Mouse (Mus musculus) kidney, postnatal 25 days (tissue): ENCODE measurements around the gene Tekt1.

Source experiments
- DNase-seq, 2 experiments: peaks; one replicate each; pipeline ENCODE4 v3.0.0; 2021; ENCODE audit warnings: mixed read lengths in 2 of 2

The Tekt1 gene

GRCm38 (mm10) chr11:72362347-72362741 lies at the start of gene Tekt1:
Gene Tekt1 (minus strand): TSS chr11:72362442.
- DNase-seq: no peak

DNA sequence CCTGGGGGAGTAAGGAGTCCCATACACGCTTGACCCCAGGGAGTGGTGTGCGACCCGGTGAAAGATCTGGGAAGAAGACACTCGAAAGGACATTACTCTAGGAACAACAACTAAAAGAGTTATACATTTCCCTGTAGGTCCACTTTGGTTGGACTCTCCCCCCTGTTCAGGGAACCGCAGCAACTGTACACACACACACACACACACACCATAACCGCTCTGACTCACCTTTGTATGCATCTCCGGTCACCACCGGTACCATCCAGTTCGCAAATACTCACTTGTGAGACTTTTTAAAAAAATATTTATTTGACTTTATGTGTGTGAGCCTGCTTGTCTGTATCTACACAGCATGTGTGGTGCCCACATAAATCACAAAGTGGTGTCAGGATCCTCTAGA lies 49.7 kb upstream of the Tekt1 start:
- no peak for DNase-seq

DNA sequence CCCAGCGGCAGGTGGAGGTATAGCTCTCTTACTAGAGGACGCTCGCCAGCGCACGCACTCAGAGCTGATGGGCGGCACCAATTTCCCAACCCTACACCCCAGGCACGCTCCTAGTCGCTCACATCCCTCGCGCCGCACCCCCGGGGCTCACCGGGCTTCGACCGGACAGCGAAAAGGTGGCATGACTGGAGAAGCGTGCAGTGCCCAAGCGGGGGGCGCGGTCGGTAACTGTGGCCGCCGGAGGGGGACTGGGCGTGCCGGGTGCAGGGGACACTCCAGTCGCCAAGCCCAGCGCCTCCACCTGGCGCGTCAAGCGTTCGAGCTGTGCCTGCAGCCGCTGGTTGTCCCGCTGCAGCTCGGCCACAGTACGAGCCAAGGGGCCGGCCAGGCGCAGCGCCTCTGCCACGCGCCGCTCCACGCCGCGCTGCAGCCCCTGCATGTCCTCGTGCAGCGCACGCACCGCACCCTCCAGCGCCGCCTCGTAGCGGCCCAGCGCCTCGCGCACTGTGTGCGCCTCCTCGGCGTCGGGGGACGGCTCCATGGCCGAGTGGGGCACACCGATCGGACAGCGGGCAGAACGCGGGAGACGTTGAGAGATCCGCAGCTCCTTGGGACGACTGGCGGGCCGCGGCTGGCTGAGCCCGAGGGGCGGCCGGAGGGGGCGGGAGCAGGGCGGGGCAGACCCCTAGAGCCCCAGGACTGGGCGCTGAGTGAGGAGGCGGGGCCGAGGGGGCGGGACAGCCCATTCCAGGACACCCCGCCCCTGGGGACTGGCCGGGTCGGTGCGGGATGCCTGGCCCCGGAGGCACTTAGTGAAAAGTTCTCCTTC lies 49.1 kb upstream of the Tekt1 start, which contains the start of gene Smtnl2:
Gene Smtnl2, minus strand, starts transcription at position 621 of the 829 bp plus-strand sequence.
- DNase-seq: peak; percentile 94 to 97

DNA sequence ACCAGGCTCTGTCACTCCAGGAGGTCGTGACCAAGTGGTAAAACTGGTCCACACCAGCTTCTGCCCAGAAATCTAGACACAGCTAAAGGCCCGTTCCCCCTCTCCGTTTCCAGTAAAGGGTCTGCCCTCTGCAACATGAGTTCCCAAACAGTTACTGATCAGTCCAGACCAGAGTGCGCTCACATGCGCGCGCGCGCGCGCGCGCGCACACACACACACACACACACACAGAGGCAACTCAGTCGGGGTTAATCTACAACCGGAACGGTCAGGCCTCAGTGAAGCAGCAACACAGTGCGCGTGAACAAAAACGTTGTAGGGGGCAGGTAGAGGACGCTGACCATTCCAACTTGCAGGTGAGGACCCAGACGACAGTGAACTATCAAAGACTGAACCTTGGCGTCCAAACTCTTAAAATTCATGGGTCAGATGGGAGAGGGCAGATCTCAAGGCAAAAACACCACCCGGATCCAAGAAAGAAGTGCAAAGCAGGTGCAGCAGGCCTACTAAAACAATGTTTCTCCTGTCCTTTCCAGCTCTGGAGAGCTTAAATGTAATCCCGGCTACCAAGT lies 48.4 kb upstream of the Tekt1 start:
- DNase-seq: peak; percentile 86 to 94

DNA sequence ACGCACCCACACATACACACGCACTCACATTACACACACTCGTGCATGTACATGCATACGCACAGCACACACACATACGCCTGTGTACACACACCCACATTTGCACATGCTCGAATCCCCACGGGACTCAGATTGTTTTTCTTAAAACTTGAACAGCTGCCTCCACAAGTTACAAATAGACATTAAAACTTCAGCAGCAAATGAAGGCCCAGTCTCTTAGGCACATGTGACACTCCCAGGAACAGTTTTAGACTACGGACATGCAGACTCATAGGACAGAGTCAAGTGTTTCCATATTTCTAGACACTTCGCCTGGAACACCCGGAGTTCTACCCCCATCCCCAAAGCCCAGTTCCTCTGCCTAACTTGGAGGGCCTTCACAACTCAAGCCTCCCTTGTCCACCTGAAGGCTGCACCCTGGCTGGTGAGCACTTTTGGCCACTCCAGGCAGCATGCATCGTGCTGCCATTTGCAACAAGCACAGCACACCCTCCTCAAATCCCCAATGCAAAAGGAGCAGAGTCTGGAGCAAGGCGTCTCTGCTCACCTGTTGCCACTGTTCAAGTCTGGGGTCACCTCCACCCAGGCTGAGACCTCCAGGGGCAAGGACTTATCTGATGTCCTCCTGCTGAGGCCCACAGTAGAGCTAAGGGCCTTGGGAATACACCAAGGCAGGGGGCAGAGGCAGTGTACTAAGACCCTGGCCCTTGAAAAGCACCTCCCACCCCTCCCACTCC lies 47.6 kb upstream of the Tekt1 start:
- DNase-seq: no peak

DNA sequence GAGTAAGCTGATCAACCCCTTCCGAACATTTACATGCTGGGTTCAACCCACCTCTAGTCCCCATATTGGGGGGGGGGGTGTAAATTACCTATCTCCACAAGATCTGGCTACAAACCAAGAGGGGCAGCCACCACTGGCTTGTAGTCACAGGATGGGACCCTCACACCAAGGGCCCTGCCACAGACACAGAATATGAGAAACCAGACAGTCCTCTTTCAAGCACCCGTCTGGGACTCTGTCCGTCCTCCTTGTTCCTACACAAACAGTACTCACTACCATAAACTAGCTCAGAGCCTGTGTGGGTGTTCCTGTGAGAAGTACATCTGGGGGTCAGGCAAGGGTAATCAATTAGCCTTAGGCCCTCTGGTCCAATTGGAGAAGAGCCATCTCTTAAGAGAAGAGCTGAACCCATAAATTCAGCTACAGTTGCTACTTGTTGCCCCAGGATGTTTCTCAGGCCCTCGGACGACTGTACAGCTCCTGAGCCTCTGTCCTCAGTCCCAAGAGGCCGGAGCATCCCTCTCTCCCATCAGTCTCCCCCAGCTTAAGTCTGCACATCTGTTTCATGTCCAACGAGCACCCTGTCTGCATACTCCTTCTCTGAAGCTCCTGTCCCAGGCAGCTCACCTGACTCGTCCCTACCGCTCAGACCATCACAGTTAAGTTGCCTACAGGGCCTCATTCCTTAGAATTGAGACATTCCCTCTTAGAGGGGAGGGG lies 46.4 kb upstream of the Tekt1 start:
- DNase-seq: no peak

- no peak for DNase-seq
Measured at GRCm38 (mm10) chr11:72407574-72407973, 45.3 kb upstream of the Tekt1 start.

GRCm38 (mm10) chr11:72407081-72407480 lies 44.8 kb upstream of the Tekt1 start:
- no peak for DNase-seq

- no peak for DNase-seq
Measured at GRCm38 (mm10) chr11:72406079-72406675, 43.9 kb upstream of the Tekt1 start.

GRCm38 (mm10) chr11:72405532-72405931 lies 43.3 kb upstream of the Tekt1 start:
- DNase-seq: no peak

DNA sequence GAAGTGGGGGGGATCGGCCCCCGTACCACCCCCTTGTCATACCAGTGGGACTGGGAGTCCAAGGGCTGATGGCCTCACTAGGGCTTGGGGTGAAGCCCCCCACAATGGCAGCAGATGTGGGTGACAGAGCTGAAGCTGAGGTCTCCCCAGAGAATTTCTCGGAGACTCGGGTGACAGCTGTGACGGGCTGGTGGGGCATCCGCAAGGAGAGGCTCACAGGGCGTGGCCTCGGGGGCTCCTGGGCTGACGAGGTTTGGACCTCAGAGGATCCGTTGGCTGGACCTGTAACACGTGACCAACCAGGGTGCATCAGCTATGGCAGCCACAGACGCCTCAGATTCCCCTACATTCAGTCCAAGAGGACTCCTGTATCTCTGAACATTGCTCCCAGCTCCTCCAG lies 40.7 kb upstream of the Tekt1 start:
- no peak for DNase-seq

GRCm38 (mm10) chr11:72402017-72402416 lies 39.8 kb upstream of the Tekt1 start:
- peak; percentile 64 to 87 for DNase-seq

DNA sequence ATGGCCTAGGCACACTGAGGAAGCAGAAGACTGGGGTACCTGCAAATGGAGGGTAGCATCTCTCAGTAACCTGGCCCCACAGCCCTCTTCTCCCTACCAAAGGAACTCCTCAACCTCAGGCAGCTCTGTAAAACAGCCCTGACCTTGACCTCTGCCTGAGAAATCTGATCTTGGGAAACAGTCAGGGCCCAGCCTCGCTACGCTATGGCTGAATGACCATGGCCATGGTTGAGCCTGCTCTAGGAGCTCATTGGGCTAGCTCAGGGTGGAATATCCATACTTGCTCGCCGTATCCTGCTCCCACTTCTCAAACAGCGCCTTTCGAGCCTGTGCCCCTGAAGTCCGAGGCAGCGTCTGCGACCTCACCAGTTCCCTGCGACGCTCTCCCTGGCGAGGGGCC lies 38.8 kb upstream of the Tekt1 start:
- peak; percentile 47 to 72 for DNase-seq

DNA sequence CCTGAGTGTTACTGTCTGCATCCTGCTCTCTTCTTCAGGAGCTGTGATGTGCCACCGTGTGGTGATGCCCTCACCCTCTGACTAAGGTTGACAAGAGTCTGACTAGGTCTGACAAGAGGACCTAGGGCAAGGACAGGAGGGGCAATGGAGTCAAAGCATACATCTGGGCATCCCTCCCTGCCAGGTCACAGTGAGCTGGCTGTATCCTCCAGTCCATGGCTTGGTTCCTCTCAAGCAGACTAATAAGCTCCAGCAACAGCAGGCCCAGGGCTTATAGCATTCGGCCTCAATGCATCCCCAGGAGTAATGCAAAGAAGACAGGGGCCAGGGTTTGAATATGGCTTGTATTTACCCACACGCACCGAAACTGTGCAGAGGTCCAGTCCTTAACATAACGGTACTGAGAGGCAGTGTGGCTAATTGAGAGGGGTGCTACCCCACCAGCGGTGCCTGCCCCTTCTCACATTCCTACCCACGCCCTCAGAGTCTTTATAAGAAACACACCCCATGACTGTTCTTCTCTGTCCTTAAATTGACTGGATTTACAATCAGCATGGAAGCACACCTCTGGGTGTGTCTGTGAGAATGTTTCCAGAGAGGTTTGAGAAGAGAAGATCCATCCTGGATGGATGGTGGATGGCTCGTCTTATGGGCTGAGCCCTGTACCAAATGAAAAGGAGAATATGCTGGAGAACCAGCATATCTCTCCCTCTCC lies 35.7 kb upstream of the Tekt1 start:
- DNase-seq: no peak

- DNase-seq: peak; percentile 71 to 72
Measured at GRCm38 (mm10) chr11:72397072-72397471, 34.8 kb upstream of the Tekt1 start.

DNA sequence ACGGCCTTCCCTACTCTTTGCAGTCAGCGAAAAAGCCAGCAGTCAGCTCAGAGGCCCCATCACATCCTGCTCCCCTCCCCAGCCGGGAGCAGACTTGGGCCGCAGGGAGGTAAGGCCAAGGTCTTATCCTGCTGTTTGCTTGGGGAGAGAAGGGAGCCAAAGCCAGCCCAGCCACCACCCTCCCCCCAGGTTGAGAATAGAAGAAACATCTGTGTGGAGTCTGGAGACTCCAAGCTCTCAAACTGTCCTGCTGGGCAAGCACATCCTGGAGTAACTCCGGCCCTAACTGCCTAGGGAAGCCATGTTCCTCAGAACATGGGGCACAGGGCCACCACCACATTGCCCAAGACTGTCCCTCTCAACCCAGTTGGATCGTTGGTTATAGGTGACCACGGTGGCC lies 34.4 kb upstream of the Tekt1 start:
- DNase-seq: no peak

GRCm38 (mm10) chr11:72395652-72396051 lies 33.4 kb upstream of the Tekt1 start:
- no peak for DNase-seq

- DNase-seq: no peak
Measured at GRCm38 (mm10) chr11:72394694-72395093, 32.5 kb upstream of the Tekt1 start.

DNA sequence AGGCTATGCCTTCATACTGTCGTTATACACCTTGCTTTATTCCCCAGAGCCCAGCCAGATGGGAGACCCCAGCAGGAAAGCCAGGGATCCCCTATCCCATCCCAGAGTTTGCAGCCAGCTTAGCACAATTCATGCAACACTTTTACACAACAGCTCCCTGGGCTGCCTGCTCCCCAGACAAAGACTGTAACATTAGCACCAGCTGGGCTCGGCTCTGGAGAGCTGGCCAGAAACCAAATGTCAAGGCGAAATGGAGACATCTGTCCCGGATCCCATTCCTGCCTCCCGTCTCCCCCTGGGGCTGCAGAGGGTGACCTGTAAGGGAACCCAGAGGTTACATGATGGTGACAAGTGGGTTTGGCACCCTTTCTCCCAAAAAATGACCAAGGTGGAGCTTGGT lies 31.4 kb upstream of the Tekt1 start:
- DNase-seq: no peak

GRCm38 (mm10) chr11:72393243-72393642 lies 31.0 kb upstream of the Tekt1 start:
- DNase-seq: no peak

DNA sequence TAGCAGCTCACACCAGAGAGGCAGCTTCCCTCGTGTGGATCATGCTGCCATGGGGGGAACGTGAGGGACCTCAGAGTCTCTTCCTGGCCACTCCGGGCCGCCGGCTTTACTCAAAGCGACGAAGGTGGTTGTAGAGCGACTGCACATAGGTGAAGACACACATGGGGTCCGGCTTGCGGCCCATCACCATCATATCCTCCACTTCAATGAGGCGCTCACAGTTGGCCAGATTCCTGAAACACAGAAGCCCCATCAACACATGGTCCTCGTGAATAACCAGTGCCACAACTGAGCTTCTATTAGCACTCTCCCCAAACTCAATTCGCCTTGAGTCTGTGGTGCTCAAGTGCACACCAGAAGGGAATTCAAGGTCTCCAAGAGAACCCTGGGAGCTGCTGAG lies 28.9 kb upstream of the Tekt1 start:
- DNase-seq: no peak
